Mouse (Mus musculus) hindbrain, embryonic 11.5 days (tissue): Measurements from ENCODE around the gene Fam241a. TPM values are rescaled to one million over a fixed set of nuclear protein-coding genes. Genes with fewer than 3 reads are reported as not detected.

Source experiments
- ATAC-seq: fragments of 200-750 bp; cut with Nextera tagmentation; 2 replicates; pipeline ENCODE4 v1.8.0; 2017; ENCODE audit warnings: mild to moderate bottlenecking, moderate TSS enrichment, moderate library complexity; ENCODE audit not compliant: low FRiP score
- DNase-seq: peaks from one replicate; pipeline ENCODE4 v3.0.0-alpha.2; 2015; ENCODE audit warnings: low spot score
- H3K27ac ChIP-seq: fragments of 300-500 bp; sonication (generic); 2 replicates; pipeline ENCODE4 v1.5.1; 2014; ENCODE audit warnings: mild to moderate bottlenecking, low read depth, low read length
- H3K27me3 ChIP-seq: fragments of 300-500 bp; sonication (generic); 2 replicates; pipeline ENCODE4 v1.6.1; 2014; ENCODE audit warnings: mild to moderate bottlenecking, low read length, moderate library complexity, mixed read lengths; ENCODE audit not compliant: control insufficient read depth, insufficient read depth
- H3K36me3 ChIP-seq: fragments of 300-500 bp; sonication (generic); 2 replicates; pipeline ENCODE4 v1.6.1; 2014; ENCODE audit warnings: mild to moderate bottlenecking, low read length, moderate library complexity, mixed read lengths; ENCODE audit not compliant: control insufficient read depth, insufficient read depth
- H3K4me1 ChIP-seq: fragments of 300-500 bp; sonication (generic); replicated peaks from 2 replicates; pipeline ENCODE4 v1.6.1; 2014; ENCODE audit warnings: low read length, mixed read lengths; ENCODE audit not compliant: control insufficient read depth, insufficient read depth
- H3K4me2 ChIP-seq: fragments of 300-500 bp; sonication (generic); replicated peaks from 2 replicates; pipeline ENCODE4 v1.6.1; 2014; ENCODE audit warnings: mild to moderate bottlenecking, low read depth, low read length
- H3K4me3 ChIP-seq: fragments of 300-500 bp; sonication (generic); 2 replicates; pipeline ENCODE4 v1.5.1; 2014; ENCODE audit warnings: low read depth, low read length
- H3K9ac ChIP-seq: fragments of 300-500 bp; sonication (generic); 2 replicates; pipeline ENCODE4 v1.6.1; 2014; ENCODE audit warnings: low read depth, low read length
- H3K9me3 ChIP-seq: fragments of 300-500 bp; sonication (generic); 2 replicates; pipeline ENCODE4 v1.6.1; 2016; ENCODE audit warnings: low read length; ENCODE audit not compliant: control insufficient read depth
- WGBS: fragments of 180-500 bp; shearing (Covaris S2); extraction: QIAGEN DNeasy Blood & Tissue Kit; methylation state at CpG from one replicate; pipeline ENCODE4 v1.1.7; 2014; 5-methylcytosine and 5-hydroxymethylcytosine counted together
- polyA plus RNA-seq: library from polyadenylated mRNA; unstranded; fragments of >200 nt; fragmentation: Nextera tagmentation; extraction: Ambion mirVana; gene quantifications from 2 replicates; pipeline ENCODE4 v1.2.1, GENCODE M21; 2014

The Fam241a gene
- polyA plus RNA-seq, 1 experiment from 2014 or later: 10.8 TPM

DNA sequence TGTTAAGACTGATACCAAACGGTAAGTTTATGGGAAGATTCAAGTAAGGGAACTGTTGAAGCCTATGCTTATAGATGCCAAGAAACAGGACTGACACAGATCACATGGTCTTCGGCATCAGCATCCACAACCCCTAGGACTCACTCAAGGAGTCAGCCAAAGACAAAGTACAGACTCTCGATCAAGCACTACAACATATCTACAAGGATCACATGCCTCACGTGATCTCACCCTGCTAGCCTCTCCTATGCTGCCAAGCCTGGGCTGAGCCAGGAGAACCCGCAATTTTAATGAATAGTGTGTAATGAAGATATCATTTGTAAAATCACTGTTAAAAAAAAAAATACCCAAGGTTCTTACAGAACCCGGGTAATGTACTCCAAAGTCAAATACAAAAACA lies 60.5 kb downstream of the Fam241a start:
- Histone ChIP-seq H3K4me1 (0 out of 2 replicates have a peak, but pooled peaks cover 3% of the 10 kb centered on the region), H3K27ac (no peak overlapping the region), H3K4me3 (no peak overlapping the region), H3K36me3 (no peaks in the 10 kb centered on the region), H3K27me3 (no peaks in the 10 kb centered on the region), H3K4me2 (no peak overlapping the region), H3K9me3 (no peaks in the 10 kb centered on the region), H3K9ac (no peak overlapping the region)
- ATAC-seq (no peak), DNase-seq (no peak)
- WGBS: 89% methylated on average over 6 of the region's 6 CpGs

DNA sequence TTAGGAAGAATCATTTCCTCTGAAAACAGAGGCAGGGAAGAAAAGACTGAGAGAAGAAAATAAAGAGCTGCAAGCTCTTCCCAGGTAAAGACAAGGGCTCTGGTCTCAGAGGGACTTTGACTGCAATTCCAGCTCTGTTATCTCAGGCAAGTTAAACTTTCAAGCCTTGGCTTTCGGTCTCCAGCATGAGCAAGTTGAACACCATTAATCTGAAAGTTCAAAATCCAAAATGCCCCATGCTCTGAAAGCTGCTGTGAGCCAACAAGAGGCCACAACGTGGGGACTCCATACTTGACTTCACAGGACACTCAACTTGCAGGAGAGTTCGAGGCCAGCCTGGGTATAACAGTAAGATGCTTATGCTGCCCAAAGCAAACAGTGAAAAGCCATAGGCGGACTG lies 62.1 kb downstream of the Fam241a start:
- Histone ChIP-seq H3K27ac (no peak overlapping the region), H3K4me1 (0 out of 2 replicates have a peak, but pooled peaks cover 3% of the 10 kb centered on the region), H3K9me3 (no peaks in the 10 kb centered on the region), H3K4me3 (no peak overlapping the region), H3K4me2 (no peak overlapping the region), H3K27me3 (no peaks in the 10 kb centered on the region), H3K9ac (no peak overlapping the region), H3K36me3 (no peaks in the 10 kb centered on the region)
- DNase-seq (no peak), ATAC-seq (no peak)
- WGBS: 90% methylated on average over 4 of the region's 4 CpGs

DNA sequence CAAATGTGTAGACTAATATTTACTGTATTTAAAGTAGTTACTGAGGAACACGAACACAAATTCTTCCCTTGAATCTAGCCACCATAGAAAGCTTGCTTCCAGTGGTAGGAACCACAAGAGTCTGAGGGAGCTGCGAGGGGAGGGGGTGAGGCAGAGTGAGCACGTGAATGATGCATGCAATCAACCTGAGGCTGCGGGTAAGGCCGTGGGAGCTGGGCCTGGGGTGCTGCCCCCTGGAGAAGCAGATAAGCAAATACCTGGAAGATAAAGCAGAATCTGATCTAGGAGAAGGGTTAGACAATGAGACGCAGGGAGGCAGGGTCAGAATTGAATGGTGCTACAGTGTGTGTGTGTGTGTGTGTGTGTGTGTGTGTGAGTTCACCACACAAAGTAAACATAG lies 65.0 kb downstream of the Fam241a start:
- Histone ChIP-seq H3K4me1 (0 out of 2 replicates have a peak, but pooled peaks cover 2% of the 10 kb centered on the region), H3K9ac (no peak overlapping the region), H3K9me3 (no peaks in the 10 kb centered on the region), H3K4me3 (no peak overlapping the region), H3K4me2 (no peak overlapping the region), H3K36me3 (no peaks in the 10 kb centered on the region), H3K27ac (no peak overlapping the region), H3K27me3 (no peaks in the 10 kb centered on the region)
- DNase-seq (no peak), ATAC-seq (no peak)
- 70% methylated on average over 6 of the region's 6 CpGs for WGBS

DNA sequence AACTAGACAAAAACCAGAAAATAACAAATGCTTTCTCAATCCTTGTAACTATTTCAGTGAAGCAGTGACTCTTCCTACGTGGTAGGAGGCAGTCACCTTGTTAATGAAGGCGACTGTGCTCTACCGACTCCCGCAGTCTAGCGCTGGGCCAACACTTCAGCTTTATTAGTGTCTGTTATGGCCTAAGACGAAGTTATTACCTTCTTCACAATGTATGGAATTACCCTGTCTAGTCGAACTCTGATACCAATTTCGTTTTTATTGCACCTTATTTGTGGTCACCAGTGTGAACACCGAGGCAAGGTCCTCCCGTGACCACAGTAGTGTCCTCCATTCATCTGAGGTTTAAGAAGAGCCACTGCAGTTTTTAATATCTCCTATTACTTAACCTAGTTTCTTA lies 65.9 kb downstream of the Fam241a start:
- no peaks in the 10 kb centered on the region for H3K36me3 ChIP-seq
- DNase-seq: no peak
- WGBS: 93% methylated on average over 10 of the region's 10 CpGs
- no peak overlapping the region for H3K9ac ChIP-seq
- no peaks in the 10 kb centered on the region for H3K27me3 ChIP-seq
- no peak overlapping the region for H3K27ac ChIP-seq
- ATAC-seq: no peak
- H3K4me2 ChIP-seq: no peak overlapping the region
- H3K4me3 ChIP-seq: no peak overlapping the region
- no peaks in the 10 kb centered on the region for H3K4me1 ChIP-seq
- H3K9me3 ChIP-seq: no peaks in the 10 kb centered on the region

DNA sequence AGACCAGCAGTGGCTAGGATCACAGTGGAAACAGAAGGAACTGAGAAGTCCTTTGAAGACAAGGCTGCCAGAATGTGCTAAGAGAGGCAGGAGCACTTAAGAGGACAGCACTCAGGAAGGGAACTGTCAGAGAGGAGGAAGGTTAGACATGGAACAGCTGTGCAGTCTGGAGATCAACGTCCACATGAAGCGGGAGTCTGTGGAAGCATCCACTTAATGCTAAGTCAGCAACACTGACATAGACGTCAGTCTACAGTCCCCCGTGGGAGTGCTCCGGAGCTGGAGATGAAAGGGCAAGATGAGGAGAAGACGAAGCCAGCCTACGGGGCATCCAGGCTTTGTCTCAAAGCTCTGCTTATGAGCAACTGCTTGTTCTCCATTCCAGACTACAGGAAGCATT lies 69.0 kb downstream of the Fam241a start:
- Histone ChIP-seq H3K27ac (no peak overlapping the region), H3K9me3 (no peaks in the 10 kb centered on the region), H3K4me1 (no peaks in the 10 kb centered on the region), H3K36me3 (no peaks in the 10 kb centered on the region), H3K4me2 (no peak overlapping the region), H3K27me3 (no peaks in the 10 kb centered on the region), H3K4me3 (no peak overlapping the region), H3K9ac (no peak overlapping the region)
- DNase-seq: peak; percentile 35
- no peak for ATAC-seq
- 50% methylated on average over 7 of the region's 7 CpGs for WGBS

DNA sequence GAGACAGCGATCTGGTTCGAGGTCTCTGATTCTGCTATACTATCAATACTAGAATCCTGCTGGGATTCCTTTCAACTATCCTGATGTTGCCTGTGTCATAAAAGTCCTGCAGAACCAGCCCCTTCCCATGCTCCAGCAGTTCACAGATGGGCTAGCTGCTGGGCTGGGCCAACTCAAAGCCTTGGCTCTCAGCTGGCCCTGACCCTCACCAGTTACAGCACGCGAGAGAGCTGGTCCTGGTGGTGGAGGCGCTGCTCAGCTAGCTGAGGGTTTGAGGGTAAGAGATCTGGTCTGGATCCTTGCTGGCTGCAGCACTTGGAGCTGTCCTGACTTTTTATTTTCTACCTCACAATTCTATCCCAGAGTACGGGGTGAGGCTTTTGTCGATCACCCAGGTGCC lies 69.6 kb downstream of the Fam241a start:
- no peak overlapping the region for H3K4me3 ChIP-seq
- H3K4me2 ChIP-seq: no peak overlapping the region
- H3K9ac ChIP-seq: no peak overlapping the region
- no peaks in the 10 kb centered on the region for H3K27me3 ChIP-seq
- H3K4me1 ChIP-seq: no peaks in the 10 kb centered on the region
- no peaks in the 10 kb centered on the region for H3K9me3 ChIP-seq
- no peak for DNase-seq
- no peak overlapping the region for H3K27ac ChIP-seq
- no peaks in the 10 kb centered on the region for H3K36me3 ChIP-seq
- WGBS: 88% methylated on average over 7 of the region's 7 CpGs
- no peak for ATAC-seq

DNA sequence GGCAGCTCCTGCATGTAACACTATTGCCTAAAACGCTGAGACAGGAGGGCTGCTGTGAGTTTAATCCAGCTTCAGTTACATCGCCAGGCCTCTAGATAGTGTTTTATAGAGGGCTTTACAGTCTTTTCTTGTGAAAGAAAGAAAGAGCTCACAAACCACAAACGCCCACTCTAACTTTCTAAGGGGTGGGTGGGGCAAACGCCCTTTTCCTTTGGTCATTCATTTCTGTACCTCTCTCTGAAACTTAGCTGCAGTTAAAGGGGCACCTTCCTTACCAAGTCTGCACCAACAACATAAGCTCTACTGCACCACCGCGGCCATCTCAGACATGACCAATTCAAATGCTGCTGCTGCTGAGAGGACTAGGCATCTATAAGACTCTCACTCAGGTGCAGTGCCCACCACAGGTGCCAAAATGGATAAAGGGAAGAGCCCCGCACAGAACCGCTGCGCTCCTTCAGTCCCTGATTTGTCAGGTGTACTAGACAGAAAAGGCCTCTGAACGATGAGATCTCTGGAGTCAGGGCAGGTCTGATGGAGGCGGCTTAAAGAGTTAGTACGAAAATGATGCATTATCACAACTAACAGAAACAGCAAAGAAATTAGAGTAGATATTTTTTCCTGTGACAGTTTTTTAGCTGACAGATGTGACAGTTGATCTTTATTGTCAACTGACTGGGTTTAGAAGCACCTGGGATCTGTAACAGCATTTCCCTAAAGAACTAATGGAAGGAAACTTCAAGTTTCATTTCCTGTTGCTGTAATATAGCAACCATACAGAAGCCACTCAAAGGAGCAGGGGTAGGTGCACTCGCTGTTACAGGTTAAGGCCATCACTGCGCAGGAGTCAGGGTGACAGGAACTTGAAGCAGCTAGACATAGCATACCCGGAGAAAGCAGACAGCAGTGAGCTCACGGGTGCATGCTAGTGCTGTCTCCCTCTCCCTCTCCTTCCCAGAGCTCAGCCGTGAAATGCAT lies 71.9 kb downstream of the Fam241a start:
- H3K27me3 ChIP-seq: no peaks in the 10 kb centered on the region
- H3K4me3 ChIP-seq: no peak overlapping the region
- H3K36me3 ChIP-seq: no peaks in the 10 kb centered on the region
- WGBS: 84% methylated on average over 17 of the region's 17 CpGs
- H3K27ac ChIP-seq: no peak overlapping the region
- ATAC-seq: no peak
- H3K4me2 ChIP-seq: no peak overlapping the region
- no peak overlapping the region for H3K9ac ChIP-seq
- H3K4me1 ChIP-seq: no peaks in the 10 kb centered on the region
- no peaks in the 10 kb centered on the region for H3K9me3 ChIP-seq
- no peak for DNase-seq

DNA sequence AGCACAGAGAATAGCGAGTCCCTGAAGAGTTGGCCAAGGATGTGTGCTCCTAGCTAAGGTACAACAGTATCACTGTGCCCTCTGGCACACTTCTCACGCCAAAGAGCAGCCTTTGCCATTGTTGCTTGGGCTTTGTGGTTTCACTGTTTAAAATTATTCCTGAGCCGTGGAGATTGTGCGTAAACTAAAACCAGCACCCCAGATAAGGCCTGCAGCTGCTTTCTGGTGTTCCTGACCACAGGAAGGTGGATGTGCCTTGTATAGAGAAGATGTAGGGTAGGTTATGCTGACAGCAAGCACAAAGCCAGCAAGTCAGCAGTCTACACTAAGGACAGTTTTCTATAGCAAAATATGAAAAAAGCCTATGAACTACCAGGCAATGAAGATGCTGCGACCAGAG lies 74.9 kb downstream of the Fam241a start:
- H3K9me3 ChIP-seq: no peaks in the 10 kb centered on the region
- ATAC-seq (no peak), DNase-seq (no peak)
- H3K9ac ChIP-seq: no peak overlapping the region
- no peak overlapping the region for H3K27ac ChIP-seq
- H3K4me3 ChIP-seq: no peak overlapping the region
- H3K4me1 ChIP-seq: no peaks in the 10 kb centered on the region
- no peaks in the 10 kb centered on the region for H3K36me3 ChIP-seq
- 86% methylated on average over 5 of the region's 5 CpGs for WGBS
- H3K4me2 ChIP-seq: no peak overlapping the region
- no peaks in the 10 kb centered on the region for H3K27me3 ChIP-seq

DNA sequence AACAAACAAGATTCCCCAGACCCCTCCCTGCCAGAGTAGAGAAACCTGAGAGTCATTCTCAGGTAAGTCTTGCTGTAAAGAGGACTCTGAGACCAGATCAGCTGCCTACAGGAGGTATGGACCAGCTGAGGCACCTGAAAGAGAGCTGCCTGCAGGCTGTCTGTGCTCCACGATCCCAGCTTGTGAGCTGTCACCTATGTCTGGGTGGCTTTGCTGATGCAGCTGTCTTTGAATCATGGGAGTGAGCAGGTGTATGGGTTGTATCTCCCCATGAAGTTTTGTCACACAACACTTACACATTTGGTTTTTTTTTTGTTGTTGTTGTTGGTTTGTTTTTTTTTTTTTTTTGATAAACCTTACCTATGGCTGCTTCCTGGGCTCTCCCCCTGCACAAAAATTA lies 75.7 kb downstream of the Fam241a start:
- Histone ChIP-seq H3K27me3 (no peaks in the 10 kb centered on the region), H3K27ac (no peak overlapping the region), H3K9ac (no peak overlapping the region), H3K4me2 (no peak overlapping the region), H3K4me3 (no peak overlapping the region), H3K4me1 (no peaks in the 10 kb centered on the region), H3K36me3 (no peaks in the 10 kb centered on the region), H3K9me3 (no peaks in the 10 kb centered on the region)
- DNase-seq (no peak), ATAC-seq (no peak)
- WGBS: 73% methylated on average over 1 of the region's 1 CpGs
